Mouse (Mus musculus) adrenal gland, postnatal 36 days (tissue): Measurements from ENCODE around the gene P2ry12. TPM values are rescaled to one million over a fixed set of nuclear protein-coding genes. Genes with fewer than 3 reads are reported as not detected.

ENCODE experiments used
- DNase-seq, 2 experiments: peaks; one replicate each; pipeline ENCODE4 v3.0.0; 2021; ENCODE audit warnings: mixed read lengths in 1 of 2
- total RNA-seq, 2 experiments: library from RNA; stranded (reverse); gene quantifications; 2 replicates each; pipeline ENCODE4 v1.2.3; 2021

Gene P2ry12
- total RNA-seq, 2 experiments from 2014 or later: 1.9 to 2.9 TPM

DNA sequence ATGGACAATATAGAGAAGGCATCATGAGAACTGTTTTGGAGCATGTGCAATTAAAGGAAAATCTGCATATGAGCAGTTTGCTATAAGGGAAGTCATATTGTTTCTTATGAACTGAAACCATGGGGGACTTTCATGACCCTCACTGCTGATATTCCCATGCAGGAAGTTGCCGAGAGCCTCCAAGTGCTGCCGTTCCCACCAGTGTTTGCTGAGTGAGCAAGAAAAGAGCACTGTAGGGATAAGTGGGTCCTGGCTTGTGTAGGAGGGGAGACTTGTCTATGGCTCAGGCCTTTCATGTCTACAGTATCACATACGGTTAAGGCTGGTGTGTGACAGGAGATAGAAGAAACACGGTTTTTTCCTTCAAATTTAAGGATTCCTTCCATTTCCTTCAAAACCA is 77.0 kb downstream of the P2ry12 start:
- DNase-seq: no peak

DNA sequence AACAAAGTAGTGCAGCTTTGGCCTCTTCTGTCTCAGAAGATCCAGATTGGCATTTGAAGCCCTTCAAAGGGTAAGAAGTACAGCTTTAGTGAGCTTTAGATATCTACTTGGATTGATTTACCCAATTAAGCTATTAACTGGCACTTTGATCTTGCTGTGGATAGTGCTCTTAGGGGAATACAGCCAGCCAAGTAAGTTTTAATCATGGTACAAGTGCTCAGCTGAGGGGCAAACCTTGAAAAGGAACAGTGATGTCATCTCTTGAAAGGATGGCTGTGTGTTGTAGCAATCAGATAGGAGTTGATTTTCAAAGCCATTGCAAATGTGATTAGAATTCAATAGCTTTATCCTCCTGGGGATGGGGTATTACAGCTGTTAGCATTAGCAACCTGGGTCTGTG is 80.5 kb downstream of the P2ry12 start:
- no peak for DNase-seq

DNA sequence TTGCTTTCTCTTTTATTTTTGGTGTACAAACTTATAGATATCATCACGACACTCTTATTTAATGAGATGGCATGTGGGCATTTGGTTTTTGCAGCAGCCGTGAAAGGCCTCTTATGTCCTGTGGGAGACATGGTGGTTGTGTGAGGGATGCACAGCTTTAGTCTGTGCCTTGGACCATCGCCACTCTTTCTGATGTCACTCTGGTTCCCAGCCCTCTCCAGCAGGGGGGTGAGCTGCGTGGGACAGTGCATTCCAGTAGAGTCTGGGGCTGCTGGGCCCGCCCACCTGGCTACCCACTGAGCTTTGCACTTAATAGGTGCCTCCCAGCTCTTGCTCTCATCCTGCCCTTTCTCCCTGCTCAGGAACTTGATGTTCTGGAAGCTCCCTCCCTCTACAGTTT is 81.5 kb downstream of the P2ry12 start:
- no peak for DNase-seq

DNA sequence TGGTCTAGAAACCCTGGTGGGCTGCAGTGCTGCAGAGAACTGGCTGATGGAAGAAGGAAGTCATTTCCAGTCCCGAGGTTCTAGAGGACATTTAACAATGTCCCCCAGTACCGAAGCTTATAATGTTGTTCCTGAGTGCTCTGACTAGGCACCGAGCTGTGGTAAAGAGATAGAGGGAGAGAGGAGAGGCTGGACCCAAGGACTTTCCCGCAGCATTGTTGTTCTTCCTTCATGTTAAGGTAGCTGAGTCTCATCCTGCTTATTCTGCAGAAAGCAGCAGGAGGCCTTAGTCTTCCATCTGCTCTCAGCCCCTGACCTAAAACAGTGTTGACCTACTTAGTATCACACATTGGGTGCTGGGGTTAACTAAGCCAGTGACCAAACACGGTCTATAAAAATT is 85.8 kb downstream of the P2ry12 start:
- no peak for DNase-seq

DNA sequence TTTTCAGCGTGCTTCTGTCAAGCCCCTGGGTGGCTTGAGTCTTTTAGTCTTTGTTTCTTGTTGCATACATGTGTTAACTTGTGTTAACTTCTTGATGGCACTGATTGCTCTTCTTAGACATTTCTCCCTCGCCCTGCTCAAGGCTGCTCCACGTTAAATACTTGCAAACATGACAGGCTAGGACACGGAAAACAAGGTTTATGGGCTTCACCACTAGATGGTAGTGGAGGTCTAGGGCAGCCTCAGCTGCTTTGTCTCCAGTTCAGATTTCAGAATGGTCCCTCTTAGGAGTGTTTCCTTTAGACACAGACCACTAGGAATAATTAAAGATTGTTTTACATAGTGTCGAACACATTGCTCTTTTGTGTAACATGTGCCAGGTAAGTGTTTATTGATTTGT is 87.4 kb downstream of the P2ry12 start:
- DNase-seq: peak; percentile 38 to 56

DNA sequence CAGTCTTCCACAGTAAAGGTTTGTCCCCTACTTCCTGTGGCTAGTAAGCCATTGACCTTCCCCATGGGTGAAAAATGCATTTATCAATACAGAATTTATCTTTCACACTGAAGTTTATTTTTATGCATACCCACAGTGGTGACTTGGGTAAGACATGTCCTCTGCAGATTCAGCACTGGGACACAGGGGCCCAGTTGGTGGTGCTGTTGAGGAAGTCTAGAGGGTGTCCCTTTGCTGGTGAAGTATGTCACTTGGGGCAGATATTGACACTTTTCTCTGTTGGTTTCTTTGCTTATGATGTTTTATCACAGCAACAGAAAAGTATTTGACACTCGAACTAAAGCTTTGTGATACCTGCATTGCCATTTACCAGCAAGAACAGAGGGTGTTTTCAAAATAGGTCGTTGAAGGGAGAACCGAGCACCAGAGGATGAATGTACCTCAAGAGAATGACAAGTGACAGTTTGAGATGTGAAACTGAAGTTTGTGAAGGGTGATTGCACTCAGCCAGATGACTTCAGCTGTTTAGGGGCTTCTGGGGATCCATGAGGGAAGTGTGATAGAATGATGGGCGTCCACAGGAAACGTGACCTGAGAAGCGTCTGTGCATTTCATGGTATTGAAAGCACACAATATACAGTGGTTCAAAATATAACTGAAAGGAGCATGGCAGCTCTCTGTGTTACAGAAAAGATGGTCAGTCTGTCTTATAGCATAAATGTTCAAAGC is 88.1 kb downstream of the P2ry12 start:
- no peak for DNase-seq

DNA sequence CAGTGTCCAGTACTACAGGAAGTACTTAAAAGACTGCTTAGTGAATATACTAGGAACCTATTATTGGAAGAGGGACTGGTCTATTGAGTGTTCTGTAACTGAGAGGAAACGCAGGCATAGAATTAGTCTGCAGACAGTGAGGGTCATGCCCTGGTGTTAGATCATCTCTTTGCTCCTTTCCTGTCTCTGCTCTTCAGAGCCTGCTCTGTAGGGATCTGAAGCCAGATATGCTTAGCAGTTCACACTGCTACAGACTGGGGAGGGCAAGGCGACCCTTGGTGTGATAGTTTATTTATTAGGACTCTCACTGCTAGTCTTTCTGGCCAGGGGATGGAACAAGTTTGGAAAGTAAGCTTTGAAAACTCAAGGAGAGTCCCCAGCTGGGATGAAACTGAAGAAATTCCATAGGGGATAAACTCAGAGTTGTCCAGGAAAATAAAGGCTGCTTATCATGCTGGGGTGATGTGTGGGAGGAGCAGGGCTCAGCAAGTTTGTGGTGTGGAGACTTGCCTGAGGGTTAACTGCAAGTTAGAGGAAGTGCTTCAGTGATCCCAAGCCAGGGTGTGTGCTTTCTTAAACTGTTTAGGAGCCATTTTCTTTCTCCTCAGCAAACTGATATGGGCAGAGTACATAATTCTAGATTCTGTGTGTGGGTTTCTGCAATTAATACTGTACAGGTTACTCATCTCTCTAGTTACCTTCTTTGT is 92.6 kb downstream of the P2ry12 start:
- no peak for DNase-seq

DNA sequence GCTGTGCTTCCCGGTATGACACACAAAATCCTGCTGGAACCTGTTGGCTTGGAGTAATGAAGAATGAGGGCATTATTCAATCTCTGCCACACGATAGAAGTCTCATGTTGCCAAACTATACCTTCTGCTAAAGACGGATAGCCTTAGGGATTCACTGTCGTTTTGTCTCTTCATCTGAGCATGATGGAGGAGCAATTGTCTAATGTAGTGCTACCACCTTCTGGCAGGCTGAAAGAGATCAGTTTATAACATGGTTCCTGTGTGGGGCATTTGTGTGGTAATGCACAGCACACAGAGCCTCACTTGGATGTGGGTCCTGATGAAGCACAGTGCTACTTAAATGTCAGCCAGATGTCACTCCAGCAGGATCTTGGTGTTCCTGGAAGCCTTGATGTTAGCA is 93.5 kb downstream of the P2ry12 start:
- DNase-seq: peak in 1 of 2 experiments; percentile 17

DNA sequence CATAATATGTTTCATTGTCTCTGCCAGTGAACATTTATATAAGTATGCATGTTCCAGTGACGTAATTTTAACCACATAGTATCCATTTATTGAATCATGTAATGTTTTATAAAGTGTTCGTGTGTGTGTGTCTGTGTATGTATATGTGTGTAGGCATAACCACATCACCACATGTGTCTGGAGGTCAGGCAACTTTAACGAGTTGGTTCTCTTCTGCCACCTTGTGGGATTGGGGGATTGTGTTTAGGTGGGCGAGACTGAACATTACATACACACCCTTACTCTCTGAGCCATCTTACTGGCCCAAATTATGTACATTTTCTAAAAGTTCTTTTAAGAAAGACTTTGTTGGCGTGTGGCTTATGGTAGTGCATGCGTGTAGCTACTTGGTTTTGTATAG is 94.2 kb downstream of the P2ry12 start:
- no peak for DNase-seq

DNA sequence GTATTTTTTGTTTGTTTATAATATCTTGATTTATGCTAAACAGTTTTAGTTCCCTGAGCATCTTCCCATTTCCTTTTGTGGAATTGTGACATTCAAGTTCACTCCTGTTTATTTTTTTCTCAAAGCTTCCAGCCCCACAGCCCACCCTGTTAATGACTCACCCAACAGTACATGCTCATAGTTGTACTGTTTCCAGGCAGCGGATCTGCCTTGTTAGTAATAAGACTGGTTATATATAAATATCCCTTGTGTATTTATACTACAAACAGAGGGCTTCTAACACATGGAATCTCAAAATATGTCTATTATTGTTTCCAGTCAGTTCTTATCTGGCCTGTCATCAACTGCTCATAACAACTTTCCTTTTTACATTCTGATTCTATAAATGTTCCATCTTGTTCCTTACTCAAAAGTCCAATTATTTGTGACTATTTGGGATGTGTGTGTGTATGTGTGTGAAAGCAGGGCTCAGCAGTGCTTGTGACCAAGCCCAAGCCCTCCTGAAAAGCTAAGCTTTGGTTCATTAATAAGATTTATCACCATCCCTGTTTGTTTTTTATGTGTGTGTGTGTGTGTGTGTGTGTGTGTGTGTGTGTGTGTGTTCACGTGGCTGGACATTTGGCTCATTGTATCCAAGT is 95.1 kb downstream of the P2ry12 start:
- no peak for DNase-seq

Other genes starting within 250 kb of the P2ry12 start
- under 1 TPM in 1 of 2 experiments, not detected in 1; 0.26 TPM for gene Gpr171, start 161.1 kb downstream of the P2ry12 start, total RNA-seq
- 10 to 100 TPM; 18.0 to 19.1 TPM for gene P2ry14, start 109.3 kb downstream of the P2ry12 start, total RNA-seq
- not detected for gene Gpr87, start 67.8 kb downstream of the P2ry12 start, total RNA-seq
- under 1 TPM; 0.56 to 0.95 TPM for gene P2ry13, start 52.0 kb downstream of the P2ry12 start, total RNA-seq
- 1 to 10 TPM; 1.6 to 3.4 TPM for gene Igsf10, start 81.5 kb upstream of the P2ry12 start, total RNA-seq